Mouse (Mus musculus): Measurements from ENCODE around the gene Pip4k2a. TPM values are rescaled to one million over a fixed set of nuclear protein-coding genes. Genes with fewer than 3 reads are reported as not detected.
"Not testable (repeated sequence)": the region's sequence is repeated elsewhere in the genome, so short reads cannot be mapped to it uniquely, and the experiment has no call there.

The Pip4k2a gene
- polyA plus RNA-seq (2015; fragmentation: Nextera tagmentation; extraction: Ambion mirVana) = 10.4 and 12.5 TPM in 2 replicates

DNA sequence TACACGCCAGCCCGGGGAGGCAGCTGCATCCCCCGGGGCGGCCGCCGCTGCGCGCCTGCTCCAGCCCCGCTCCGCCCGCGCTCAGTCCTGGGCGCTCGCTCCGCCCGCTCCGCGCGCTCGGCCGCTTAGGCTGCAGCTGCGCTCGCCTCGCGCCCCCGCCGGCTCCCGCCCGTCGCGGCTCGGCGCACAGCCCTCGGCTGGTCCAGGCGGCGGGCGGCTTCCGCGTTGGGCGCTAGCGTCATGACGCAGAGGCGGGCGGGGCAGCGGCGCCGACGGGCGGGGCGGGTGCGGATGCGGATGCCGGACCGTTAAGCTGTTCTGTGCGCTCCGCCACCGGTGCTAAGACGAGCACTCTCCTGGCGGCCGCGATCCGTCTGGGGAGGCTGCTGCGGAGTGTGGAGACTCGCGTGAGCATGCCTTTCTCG is at the start of gene Pip4k2a, which contains the start of gene 4930426L09Rik:
Gene Pip4k2a, minus strand, starts transcription at position 73 of the 425 bp plus-strand sequence.
Gene 4930426L09Rik, plus strand, starts transcription at position 290 of the 425 bp plus-strand sequence.
- WGBS = under 1% methylated on average over 57 of the region's 66 CpGs
- ATAC-seq (ENCODE audit: low FRiP score, low read depth) = peak; percentile 97

DNA sequence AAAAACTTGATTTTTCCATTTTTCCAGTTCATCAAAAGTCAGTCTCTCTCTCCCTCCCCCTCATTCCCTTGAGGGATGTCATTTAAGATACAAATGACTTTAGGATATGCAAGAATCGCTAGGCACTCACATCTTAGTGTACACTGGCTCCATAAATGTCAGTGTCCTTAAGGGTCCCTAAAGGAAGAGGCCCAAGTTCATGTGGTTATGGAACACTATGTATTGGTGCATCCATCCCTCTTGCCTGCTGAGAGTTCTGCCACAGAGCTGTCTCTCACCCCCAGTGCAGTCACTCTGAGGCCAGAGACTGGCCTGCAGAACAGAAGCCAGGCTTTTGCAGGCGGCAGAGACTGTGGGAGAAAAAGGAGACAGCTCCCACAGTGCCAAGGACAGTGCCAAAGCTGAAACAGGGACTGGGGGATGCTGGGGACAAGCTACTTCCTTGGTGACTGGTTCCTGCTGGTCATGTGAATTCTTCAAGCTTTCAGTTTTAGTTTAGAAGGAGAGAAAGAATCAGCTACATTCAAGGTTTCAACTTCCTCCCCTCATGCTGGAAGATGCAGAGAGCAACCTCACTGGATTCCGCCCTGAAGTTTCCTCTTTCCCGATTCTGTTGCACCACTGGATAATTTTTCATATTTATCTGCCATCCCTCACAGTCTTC is 40.1 kb upstream of the Pip4k2a start:
- Histone ChIP-seq H3K9ac (no peak overlapping the region), H3K27me3 (no peaks in the 10 kb centered on the region), H3K27ac (replicated peaks) (no peak overlapping the region), H3K4me1 (replicated peaks) (no peaks in the 10 kb centered on the region), H3K4me2 (no peak overlapping the region), H3K9me3 (no peaks in the 10 kb centered on the region), H3K4me3 (no peak overlapping the region), H3K36me3 (no peaks in the 10 kb centered on the region)
- 79% methylated on average over 4 of the region's 4 CpGs for WGBS
- no peak for ATAC-seq (ENCODE audit: low FRiP score, low read depth)

More for the DNA sequence above, at the start of gene Pip4k2a, which contains the start of gene 4930426L09Rik:
- peaks cover 14% of the 10 kb centered on the region for H3K4me1 ChIP-seq (replicated peaks)
- no peaks in the 10 kb centered on the region for H3K36me3 ChIP-seq
- H3K27me3 ChIP-seq = no peaks in the 10 kb centered on the region
- H3K27ac ChIP-seq (replicated peaks) = peak within 1 kb of the TSS; percentile 88
- H3K9ac ChIP-seq = peak within 1 kb of the TSS; percentile 57
- H3K4me2 ChIP-seq = peak within 1 kb of the TSS; percentile 97
- H3K4me3 ChIP-seq = peak within 1 kb of the TSS; percentile 79
- H3K9me3 ChIP-seq = no peaks in the 10 kb centered on the region

DNA sequence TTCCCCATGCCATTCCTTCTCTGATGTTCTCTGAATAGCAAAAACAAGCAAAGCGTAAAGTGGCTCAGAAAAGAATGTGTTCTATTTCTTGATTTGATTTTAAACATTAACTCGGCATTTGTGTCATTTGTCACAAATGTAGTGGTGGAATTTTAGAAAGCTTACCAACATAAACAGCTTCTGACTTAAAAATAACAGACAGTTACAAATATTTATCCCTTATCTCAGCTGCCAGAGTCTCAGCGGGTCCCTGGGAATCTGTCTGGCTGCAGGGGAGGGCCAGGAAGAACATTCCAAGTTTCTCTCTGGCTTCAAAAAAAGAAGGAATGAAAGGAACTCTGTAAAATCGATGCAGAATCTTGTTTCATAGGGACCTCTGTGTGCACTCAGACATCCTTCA is 39.5 kb upstream of the Pip4k2a start:
- H3K4me1 ChIP-seq (replicated peaks) = no peaks in the 10 kb centered on the region
- no peaks in the 10 kb centered on the region for H3K9me3 ChIP-seq
- H3K4me2 ChIP-seq = no peak overlapping the region
- H3K27ac ChIP-seq (replicated peaks) = no peak overlapping the region
- H3K9ac ChIP-seq = no peak overlapping the region
- no peaks in the 10 kb centered on the region for H3K27me3 ChIP-seq
- ATAC-seq (ENCODE audit: low FRiP score, low read depth) = no peak
- H3K36me3 ChIP-seq = no peaks in the 10 kb centered on the region
- no peak overlapping the region for H3K4me3 ChIP-seq
- 81% methylated on average over 4 of the region's 4 CpGs for WGBS

DNA sequence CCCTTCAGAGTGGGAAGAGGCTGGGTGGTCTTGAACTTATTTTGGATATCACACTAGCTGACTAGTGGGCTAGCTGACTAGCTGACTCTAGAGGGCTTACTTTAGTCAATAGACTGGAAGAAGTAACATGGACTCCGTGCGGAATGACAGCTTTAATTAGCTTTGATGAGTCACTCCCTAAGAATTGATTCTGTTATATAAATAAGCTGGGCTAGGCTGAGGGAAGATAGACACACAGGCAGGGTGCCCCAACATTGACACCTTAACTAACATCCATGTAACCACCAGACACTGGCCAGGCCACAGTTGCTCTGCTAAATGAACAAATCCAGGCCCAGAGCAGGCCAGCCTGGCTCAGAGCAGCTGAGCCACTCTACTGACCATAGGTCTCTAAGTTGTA is 26.9 kb upstream of the Pip4k2a start:
- WGBS = 79% methylated on average over 2 of the region's 2 CpGs
- H3K4me1 ChIP-seq (replicated peaks) = no peaks in the 10 kb centered on the region

DNA sequence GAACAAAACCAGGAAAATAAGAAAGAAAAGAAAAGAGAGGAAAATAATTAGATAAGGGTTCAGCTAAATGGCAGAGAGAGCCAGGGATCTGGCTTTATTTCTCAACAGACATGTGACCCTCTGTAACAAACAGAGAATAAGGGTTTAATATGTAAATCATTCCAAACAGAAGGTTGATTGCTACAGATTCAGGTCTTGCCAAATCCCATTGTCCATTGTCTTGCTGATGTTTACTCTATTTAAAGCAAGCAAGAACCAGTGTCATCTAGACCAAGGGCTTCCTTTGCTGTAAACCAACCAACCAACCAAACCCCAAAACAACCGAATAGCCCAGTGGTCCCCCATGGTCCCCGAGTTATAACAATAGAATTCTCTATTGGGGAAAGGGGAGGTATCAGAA is 20.1 kb upstream of the Pip4k2a start:
- 61% methylated on average over 2 of the region's 2 CpGs for WGBS
- ATAC-seq (ENCODE audit: low FRiP score, low read depth) = no peak

More for the DNA sequence above, 26.9 kb upstream of the Pip4k2a start:
- Histone ChIP-seq H3K9me3 (no peaks in the 10 kb centered on the region), H3K27ac (replicated peaks) (no peak overlapping the region), H3K36me3 (no peaks in the 10 kb centered on the region), H3K4me2 (no peak overlapping the region), H3K4me3 (no peak overlapping the region), H3K9ac (no peak overlapping the region), H3K27me3 (no peaks in the 10 kb centered on the region)
- no peak for ATAC-seq (ENCODE audit: low FRiP score, low read depth)

DNA sequence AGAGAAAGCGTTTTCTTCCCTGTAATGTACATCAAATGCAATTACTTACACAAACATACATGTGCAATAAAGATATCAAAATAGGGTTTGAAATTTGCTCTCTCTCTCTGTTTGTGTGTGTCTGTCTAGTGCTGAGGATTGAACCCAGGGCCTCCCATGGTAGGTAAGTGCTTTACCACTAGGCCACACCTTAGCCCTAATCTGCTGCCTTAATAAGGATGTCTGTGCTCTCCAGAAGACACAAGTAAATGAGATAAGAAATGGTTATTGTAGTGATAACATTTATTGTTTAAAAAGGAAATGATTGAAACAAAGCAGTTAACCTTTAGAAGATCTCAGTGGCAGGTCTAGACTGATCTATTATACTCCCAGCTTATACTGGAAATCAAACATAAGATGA is 18.9 kb upstream of the Pip4k2a start:
- Histone ChIP-seq H3K36me3 (no peaks in the 10 kb centered on the region), H3K9me3 (no peaks in the 10 kb centered on the region), H3K4me3 (no peak overlapping the region), H3K9ac (no peak overlapping the region), H3K27ac (replicated peaks) (no peak overlapping the region), H3K4me1 (replicated peaks) (no peaks in the 10 kb centered on the region), H3K27me3 (no peaks in the 10 kb centered on the region), H3K4me2 (no peak overlapping the region)
- 81% methylated on average over 1 of the region's 1 CpGs for WGBS
- ATAC-seq (ENCODE audit: low FRiP score, low read depth) = no peak

More for the DNA sequence above, 20.1 kb upstream of the Pip4k2a start:
- H3K9ac ChIP-seq = no peak overlapping the region
- no peak overlapping the region for H3K4me3 ChIP-seq
- H3K36me3 ChIP-seq = no peaks in the 10 kb centered on the region
- no peaks in the 10 kb centered on the region for H3K9me3 ChIP-seq
- no peaks in the 10 kb centered on the region for H3K27me3 ChIP-seq
- H3K4me2 ChIP-seq = no peak overlapping the region
- no peak overlapping the region for H3K27ac ChIP-seq (replicated peaks)
- H3K4me1 ChIP-seq (replicated peaks) = no peaks in the 10 kb centered on the region

DNA sequence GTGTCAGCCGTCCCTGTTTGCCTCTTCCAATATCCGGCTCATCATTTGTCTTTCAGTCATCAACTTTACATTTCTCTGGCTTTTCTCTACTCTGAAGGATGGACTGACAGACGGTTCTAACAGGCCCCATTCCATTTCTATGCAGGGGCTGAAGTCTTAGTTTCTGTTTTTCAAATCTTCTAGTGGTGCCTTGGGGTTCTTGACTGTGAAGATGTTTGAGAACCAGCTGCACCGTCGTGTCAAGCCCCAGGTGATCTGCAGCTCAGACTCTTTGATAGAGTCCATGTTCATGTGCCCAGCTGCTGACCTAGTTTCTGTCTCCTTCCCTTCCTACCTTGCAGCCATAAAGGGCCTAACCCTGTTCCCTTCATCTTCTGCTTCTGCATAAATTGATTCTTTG is 18.4 kb upstream of the Pip4k2a start:
- no peaks in the 10 kb centered on the region for H3K27me3 ChIP-seq
- H3K27ac ChIP-seq (replicated peaks) = no peak overlapping the region
- H3K9ac ChIP-seq = no peak overlapping the region
- H3K4me1 ChIP-seq (replicated peaks) = no peaks in the 10 kb centered on the region
- H3K9me3 ChIP-seq = no peaks in the 10 kb centered on the region
- WGBS = 88% methylated on average over 5 of the region's 5 CpGs
- H3K4me3 ChIP-seq = no peak overlapping the region
- ATAC-seq (ENCODE audit: low FRiP score, low read depth) = no peak
- H3K4me2 ChIP-seq = no peak overlapping the region
- no peaks in the 10 kb centered on the region for H3K36me3 ChIP-seq

DNA sequence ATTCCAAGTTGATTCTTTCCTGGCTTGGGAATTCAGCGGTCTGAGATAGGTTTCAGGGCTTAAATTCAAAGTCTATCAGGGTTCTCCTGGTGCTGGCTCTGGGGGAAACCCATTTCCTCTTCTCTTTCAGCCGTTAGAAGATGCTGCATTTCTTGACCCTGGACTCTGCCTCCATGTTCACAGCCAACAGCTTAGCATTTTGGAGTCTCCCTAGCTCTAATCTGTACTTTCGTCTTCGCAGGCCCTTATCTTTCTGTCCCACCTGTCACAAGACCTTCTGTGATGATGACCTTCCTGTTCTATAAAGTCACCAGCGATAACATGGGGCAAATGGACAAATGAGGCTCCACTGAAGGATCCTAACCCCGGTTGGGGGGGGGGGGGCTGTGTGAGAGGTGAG is 13.5 kb upstream of the Pip4k2a start:
- Histone ChIP-seq H3K36me3 (no peaks in the 10 kb centered on the region), H3K4me3 (no peak overlapping the region), H3K9me3 (no peaks in the 10 kb centered on the region), H3K4me1 (replicated peaks) (no peaks in the 10 kb centered on the region), H3K27ac (replicated peaks) (no peak overlapping the region), H3K9ac (no peak overlapping the region), H3K27me3 (no peaks in the 10 kb centered on the region), H3K4me2 (no peak overlapping the region)
- 90% methylated on average over 6 of the region's 6 CpGs for WGBS
- ATAC-seq (ENCODE audit: low FRiP score, low read depth) = no peak

DNA sequence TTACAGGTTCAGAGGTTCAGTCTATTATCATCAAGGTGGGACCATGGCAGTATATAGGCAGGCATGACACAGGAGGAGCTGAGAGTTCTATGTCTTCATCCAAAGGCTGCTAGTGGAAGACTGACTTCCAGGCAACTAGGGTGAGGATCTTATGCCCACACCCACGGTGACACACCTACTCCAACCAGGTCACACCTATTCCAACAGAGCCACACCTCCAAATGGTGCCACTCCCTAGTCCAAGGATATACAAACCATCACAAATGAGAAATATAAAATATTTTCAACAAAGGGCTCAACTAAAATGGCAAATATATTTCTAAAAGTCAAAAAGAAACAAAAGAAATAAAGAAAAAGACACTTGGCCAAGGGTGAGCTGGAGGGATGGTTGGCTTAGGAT is 12.6 kb upstream of the Pip4k2a start:
- H3K9ac ChIP-seq; H3K4me3 ChIP-seq; H3K36me3 ChIP-seq; H3K4me2 ChIP-seq; H3K4me1 ChIP-seq (replicated peaks); H3K9me3 ChIP-seq; H3K27ac ChIP-seq (replicated peaks); ATAC-seq (ENCODE audit: low FRiP score, low read depth); H3K27me3 ChIP-seq: not testable (repeated sequence)
- WGBS = 72% methylated on average over 1 of the region's 1 CpGs

DNA sequence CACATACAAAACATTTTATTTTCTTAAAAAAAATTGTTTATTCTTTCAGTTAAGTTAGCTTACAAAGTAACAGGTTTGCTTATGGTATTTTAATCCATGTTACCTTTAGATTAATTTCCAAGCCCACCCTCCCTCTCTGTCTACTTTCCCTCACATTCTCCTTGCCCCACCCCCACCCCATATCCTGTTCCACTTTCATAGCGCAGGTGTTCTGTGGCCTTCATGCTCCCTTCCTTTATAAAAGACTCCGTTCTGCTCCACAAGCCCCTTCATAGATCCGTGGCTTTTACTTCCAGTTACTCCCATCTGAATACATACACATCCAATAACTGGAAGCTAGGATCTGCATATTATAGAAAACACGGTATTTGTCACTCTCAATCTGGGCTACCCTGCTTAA is 9.7 kb upstream of the Pip4k2a start:
- no peaks in the 10 kb centered on the region for H3K27me3 ChIP-seq
- no peak overlapping the region for H3K9ac ChIP-seq
- no peak overlapping the region for H3K27ac ChIP-seq (replicated peaks)
- no peak overlapping the region for H3K4me2 ChIP-seq
- H3K4me3 ChIP-seq = no peak overlapping the region
- WGBS = 85% methylated on average over 4 of the region's 4 CpGs
- no peaks in the 10 kb centered on the region for H3K36me3 ChIP-seq
- H3K9me3 ChIP-seq = no peaks in the 10 kb centered on the region
- no peaks in the 10 kb centered on the region for H3K4me1 ChIP-seq (replicated peaks)
- ATAC-seq (ENCODE audit: low FRiP score, low read depth) = no peak

DNA sequence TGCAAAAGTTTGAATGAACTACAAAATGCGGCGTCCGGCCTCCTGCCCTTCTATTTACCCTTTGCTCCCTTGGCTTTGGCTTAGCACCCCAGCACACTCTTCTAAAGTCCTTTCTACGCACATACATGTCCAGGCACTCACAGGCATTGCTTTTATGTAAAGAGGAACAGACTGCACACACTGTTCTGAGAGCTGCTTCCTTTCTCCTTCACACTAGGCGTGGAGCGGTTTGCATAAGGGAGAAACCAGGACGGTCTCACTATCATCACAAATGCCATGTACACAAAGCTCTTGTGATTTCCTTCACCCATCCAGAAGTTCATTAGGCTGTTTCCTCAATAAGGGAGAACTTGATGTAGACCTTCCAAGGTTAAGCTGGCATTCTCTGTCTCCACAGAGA is 8.2 kb upstream of the Pip4k2a start:
- no peaks in the 10 kb centered on the region for H3K27me3 ChIP-seq
- no peaks in the 10 kb centered on the region for H3K4me1 ChIP-seq (replicated peaks)
- no peaks in the 10 kb centered on the region for H3K9me3 ChIP-seq
- no peak for ATAC-seq (ENCODE audit: low FRiP score, low read depth)
- H3K4me3 ChIP-seq = no peak overlapping the region
- H3K4me2 ChIP-seq = no peak overlapping the region
- no peak overlapping the region for H3K9ac ChIP-seq
- 79% methylated on average over 7 of the region's 7 CpGs for WGBS
- H3K36me3 ChIP-seq = no peaks in the 10 kb centered on the region
- H3K27ac ChIP-seq (replicated peaks) = no peak overlapping the region

DNA sequence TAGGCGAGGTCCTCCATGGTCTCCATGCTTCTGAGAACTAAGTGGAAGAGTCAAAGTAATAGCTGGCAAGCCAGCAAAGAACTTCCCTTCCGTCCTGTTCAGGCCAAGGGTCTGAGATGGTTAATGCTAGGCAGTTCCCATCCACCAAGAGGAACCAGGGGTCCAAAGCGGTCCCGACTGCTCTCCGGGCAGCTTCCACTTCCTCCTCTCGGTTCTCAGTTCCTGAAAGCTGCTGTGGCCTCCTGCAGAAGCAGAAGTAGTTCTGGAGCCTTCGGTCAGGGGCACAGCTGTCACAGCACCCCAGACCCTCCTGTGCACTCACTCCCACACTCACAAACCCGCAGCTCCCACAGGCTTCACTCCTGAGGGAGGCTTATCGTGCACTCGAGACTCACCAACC is 6.9 kb upstream of the Pip4k2a start:
- no peak overlapping the region for H3K4me2 ChIP-seq
- H3K9ac ChIP-seq = no peak overlapping the region
- no peaks in the 10 kb centered on the region for H3K36me3 ChIP-seq
- H3K9me3 ChIP-seq = no peaks in the 10 kb centered on the region
- ATAC-seq (ENCODE audit: low FRiP score, low read depth) = no peak
- 78% methylated on average over 10 of the region's 10 CpGs for WGBS
- H3K4me1 ChIP-seq (replicated peaks) = no peaks in the 10 kb centered on the region
- H3K4me3 ChIP-seq = no peak overlapping the region
- no peak overlapping the region for H3K27ac ChIP-seq (replicated peaks)
- H3K27me3 ChIP-seq = no peaks in the 10 kb centered on the region

DNA sequence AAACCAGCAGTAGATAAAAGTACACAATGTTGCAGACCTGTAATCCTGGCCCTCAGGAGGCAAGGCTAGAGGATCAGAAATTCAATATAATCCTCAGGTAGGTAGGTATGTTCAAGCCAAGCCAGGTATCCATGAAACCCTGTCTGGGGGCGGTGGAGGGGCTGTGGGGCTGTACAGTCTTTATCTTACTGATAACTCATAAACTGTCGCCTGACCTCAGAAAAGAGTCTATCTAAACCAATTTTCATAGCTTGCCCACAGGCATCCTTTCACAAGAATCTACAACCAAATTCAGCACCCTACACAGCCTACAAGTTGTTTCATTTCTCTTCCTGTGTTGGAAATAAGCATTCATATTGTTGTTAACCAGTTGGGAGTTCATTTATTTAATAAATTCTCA is 1.5 kb upstream of the Pip4k2a start:
- 92% methylated on average over 2 of the region's 2 CpGs for WGBS
- Histone ChIP-seq H3K27me3 (no peaks in the 10 kb centered on the region), H3K4me1 (replicated peaks) (peaks cover 14% of the 10 kb centered on the region), H3K4me3 (no peak overlapping the region), H3K36me3 (no peaks in the 10 kb centered on the region), H3K27ac (replicated peaks) (no peak overlapping the region), H3K9me3 (no peaks in the 10 kb centered on the region), H3K9ac (no peak overlapping the region), H3K4me2 (no peak overlapping the region)
- no peak for ATAC-seq (ENCODE audit: low FRiP score, low read depth)

Data from hindbrain, embryonic 15.5 days (tissue).